In genomic region chr6:85332351-85332999, GRCm38 (mm10) we compare ENCODE assay signal across 8 mouse cellular contexts. TPM values are rescaled to one million over a fixed set of nuclear protein-coding genes. Genes with fewer than 3 reads are reported as not detected.
DNase-seq lines count a peak whose midpoint lies in the region; ATAC-seq and TF ChIP-seq lines count a peak whose summit lies in the region.

No protein-coding gene starts in this region.

- H3K9me3 ChIP-seq in forebrain, embryonic 10.5 days, result no peaks in the 10 kb centered on the region
- no peaks in the 10 kb centered on the region for H3K9me3 ChIP-seq in intestine, embryonic 16.5 days (ENCODE audit: control insufficient read depth, low read length)

- peak overlapping the region; percentile 81 for H3K9ac ChIP-seq in intestine, embryonic 16.5 days (ENCODE audit: low read depth, low read length)

- H3K4me1 ChIP-seq in kidney, adult 2 months (ENCODE audit: control insufficient read depth, insufficient read depth, low read length), result peaks cover 15% of the 10 kb centered on the region; the same call in 1 of the 2 replicates
- peaks cover 39% of the 10 kb centered on the region for H3K4me1 ChIP-seq in forebrain, embryonic 10.5 days
- peaks cover 28% of the 10 kb centered on the region for H3K4me1 ChIP-seq in intestine, embryonic 16.5 days (ENCODE audit: control insufficient read depth, insufficient read depth, low read length)

- H3K36me3 ChIP-seq in kidney, adult 2 months (ENCODE audit: control insufficient read depth, insufficient read depth, low read length), result no peaks in the 10 kb centered on the region
- H3K36me3 ChIP-seq in forebrain, embryonic 10.5 days (replicated peaks), result no peaks in the 10 kb centered on the region
- H3K36me3 ChIP-seq in intestine, embryonic 16.5 days (ENCODE audit: control insufficient read depth, insufficient read depth, low read length), result no peaks in the 10 kb centered on the region

- WGBS in kidney, adult 2 months, result under 1% methylated on average over 41 of the region's 41 CpGs
- under 1% methylated on average over 41 of the region's 41 CpGs for WGBS in forebrain, embryonic 10.5 days
- WGBS in intestine, embryonic 16.5 days, result under 1% methylated on average over 41 of the region's 41 CpGs

- ATAC-seq in intestine, embryonic 16.5 days, result peak; percentile 49
- peak; percentile 21 for ATAC-seq in megakaryocyte-erythroid progenitor cell, adult 5-6 weeks (replicated peaks; ENCODE audit: low FRiP score, low TSS enrichment, poor library complexity, severe bottlenecking)

- peak overlapping the region; percentile 98 for H3K4me2 ChIP-seq in intestine, embryonic 16.5 days (ENCODE audit: low read depth, low read length)

- TF ChIP-seq CTCF in kidney, adult 2 months (conservative IDR thresholded peaks at IDR 0.05; ENCODE audit: insufficient read depth, insufficient read length, low read depth, low read length), result no peak

- H3K27me3 ChIP-seq in kidney, adult 2 months (replicated peaks; ENCODE audit: control insufficient read depth, insufficient read depth, low read length), result no peaks in the 10 kb centered on the region
- H3K27me3 ChIP-seq in forebrain, embryonic 10.5 days (ENCODE audit: poor library complexity, severe bottlenecking), result peaks cover 32% of the 10 kb centered on the region
- H3K27me3 ChIP-seq in intestine, embryonic 16.5 days (replicated peaks; ENCODE audit: control insufficient read depth, insufficient read depth, low read length), result no peaks in the 10 kb centered on the region

- DNase-seq in kidney, adult 2 months, result peak; percentile 76
- no peak for DNase-seq in kidney, postnatal 10 days
- DNase-seq in T-cell, adult 2 months (ENCODE audit: low spot score), result peak; percentile 14
- no peak for DNase-seq in forebrain, embryonic 10.5 days (ENCODE audit: extremely low spot score, low spot score)
- DNase-seq in urinary bladder, postnatal 25 days (ENCODE audit: low spot score), result no peak
- no peak for DNase-seq in right cerebral cortex, postnatal 10 days (ENCODE audit: low spot score in 2 of 2)

- peak overlapping the region; percentile 98 for H3K27ac ChIP-seq in kidney, adult 2 months (ENCODE audit: insufficient read depth, low read depth, low read length)
- H3K27ac ChIP-seq in forebrain, embryonic 10.5 days, result peak overlapping the region; percentile 95
- peak overlapping the region; percentile 33; the same call in 1 of the 2 replicates for H3K27ac ChIP-seq in intestine, embryonic 16.5 days (ENCODE audit: low read length)

- no peak for TF ChIP-seq POLR2A in kidney, adult 2 months (IDR thresholded peaks at IDR 0.05; ENCODE audit: low read depth, low read length)

- H3K4me3 ChIP-seq in kidney, adult 2 months (ENCODE audit: insufficient read depth, low read depth, low read length), result peak overlapping the region; percentile 92
- peak overlapping the region; percentile 80 for H3K4me3 ChIP-seq in forebrain, embryonic 10.5 days
- peak overlapping the region; percentile 76 for H3K4me3 ChIP-seq in intestine, embryonic 16.5 days (ENCODE audit: low read length)

RNA-seq across cellular contexts. Expression of gene Sfxn5, which starts 0.7 kb away (rescaled TPM):
- polyA plus RNA-seq in kidney, adult 2 months (2012; rRNA removed), result 23.6 and 25.8 TPM in 2 replicates
- polyA plus RNA-seq in forebrain, embryonic 10.5 days (2016; fragmentation: Nextera tagmentation; extraction: Ambion mirVana), result 11.7 and 14.3 TPM in 2 replicates
- polyA plus RNA-seq in intestine, embryonic 16.5 days (2015; fragmentation: Nextera tagmentation; extraction: Ambion mirVana), result 5.3 and 7.2 TPM in 2 replicates
- 0.31 and 1.5 TPM in 2 replicates for total RNA-seq in megakaryocyte-erythroid progenitor cell, adult 5-6 weeks (2014; fragmentation: Nextera tagmentation)
- 0.76 and 1.3 TPM in 2 replicates for total RNA-seq in megakaryocyte-erythroid progenitor cell, adult 5-6 weeks (2017)

RNA-seq across cellular contexts. Expression of gene Rab11fip5, which starts 42.0 kb away (rescaled TPM):
- 56.8 and 63.6 TPM in 2 replicates for polyA plus RNA-seq in kidney, adult 2 months (2012; rRNA removed)
- 2.5 and 3.1 TPM in 2 replicates for polyA plus RNA-seq in forebrain, embryonic 10.5 days (2016; fragmentation: Nextera tagmentation; extraction: Ambion mirVana)
- 15.6 and 20.9 TPM in 2 replicates for polyA plus RNA-seq in intestine, embryonic 16.5 days (2015; fragmentation: Nextera tagmentation; extraction: Ambion mirVana)
- total RNA-seq in megakaryocyte-erythroid progenitor cell, adult 5-6 weeks (2014; fragmentation: Nextera tagmentation), result 2.4 and 3.5 TPM in 2 replicates
- 1.1 and 2.2 TPM in 2 replicates for total RNA-seq in megakaryocyte-erythroid progenitor cell, adult 5-6 weeks (2017)

Comparison
In these comparisons a context has a peak if more than half of its experiments do, and no peak if none do; other contexts are left out.
1. DNase-seq: peak in kidney, adult 2 months (single experiment) and T-cell, adult 2 months (single experiment); none in kidney, postnatal 10 days (single experiment), forebrain, embryonic 10.5 days (single experiment), urinary bladder, postnatal 25 days (single experiment) and right cerebral cortex, postnatal 10 days (0 of 2).
2. H3K27ac ChIP-seq: peak in every context shown above with its lines; median percentile 98 in kidney, adult 2 months; 95 in forebrain, embryonic 10.5 days; 33 in intestine, embryonic 16.5 days.
3. Peak in every context shown above with its lines, with median percentiles within 50 percentile points of each other: H3K4me3 ChIP-seq.